Mouse (Mus musculus) layer of hippocampus, postnatal 10 days (tissue): ENCODE results near the gene Vamp4. TPM values are rescaled to one million over a fixed set of nuclear protein-coding genes. Genes with fewer than 3 reads are reported as not detected.

Experiments
- DNase-seq, 2 experiments: peaks; one replicate each; pipeline ENCODE4 v3.0.0; 2021; ENCODE audit warnings: low spot score in 2 of 2
- total RNA-seq, 2 experiments: library from RNA; stranded (reverse); gene quantifications; 2 replicates each; pipeline ENCODE4 v1.2.3; 2021

Vamp4 gene
- total RNA-seq, 2 experiments from 2014 or later: 72.0 to 72.3 TPM

GRCm38 (mm10) chr1:162646083-162646686 lies 75.9 kb downstream of the Vamp4 start:
- no peak for DNase-seq

GRCm38 (mm10) chr1:162648416-162648815 lies 78.1 kb downstream of the Vamp4 start:
- DNase-seq: no peak

Other genes with a start within 250 kb of the Vamp4 start
- gene Dnm3, start 92.5 kb upstream of the Vamp4 start, total RNA-seq: 10 to 100 TPM; 65.9 to 73.9 TPM
- gene Mettl13, start 22.0 kb upstream of the Vamp4 start, total RNA-seq: 10 to 100 TPM; 11.6 to 16.1 TPM
- gene Myoc, start 68.6 kb downstream of the Vamp4 start, total RNA-seq: 10 to 100 TPM in 1 of 2 experiments, 1 to 10 TPM in 1; 8.3 to 10.0 TPM
- not detected for gene Myocos, start 87.7 kb downstream of the Vamp4 start, total RNA-seq
- gene Prrc2c, start 170.0 kb downstream of the Vamp4 start, total RNA-seq: 100 to 1,000 TPM; 172 to 179 TPM
- gene Fmo4, start 243.5 kb downstream of the Vamp4 start, total RNA-seq: under 1 TPM in 1 of 2 experiments, not detected in 1; 0.23 TPM